Mouse (Mus musculus): ENCODE measurements around the gene Sccpdh.
"Not testable (repeated sequence)": the region's sequence is repeated elsewhere in the genome, so short reads cannot be mapped to it uniquely, and the experiment has no call there.

Sccpdh gene

GRCm38 (mm10) chr1:179668836-179669537, 977 bp downstream of the Sccpdh start:
- no peak for DNase-seq

- DNase-seq: no peak
Observed at GRCm38 (mm10) chr1:179674355-179674754, 6.3 kb downstream of the Sccpdh start.

GRCm38 (mm10) chr1:179677031-179677430, 9.0 kb downstream of the Sccpdh start:
- no peak for DNase-seq

GRCm38 (mm10) chr1:179679326-179679725, 11.3 kb downstream of the Sccpdh start:
- no peak for DNase-seq

GRCm38 (mm10) chr1:179682753-179683152, 14.7 kb downstream of the Sccpdh start:
- DNase-seq: not testable (repeated sequence)

- DNase-seq: no peak
Observed at GRCm38 (mm10) chr1:179686348-179686747, 18.3 kb downstream of the Sccpdh start.

GRCm38 (mm10) chr1:179686781-179687180, 18.8 kb downstream of the Sccpdh start:
- DNase-seq: no peak

GRCm38 (mm10) chr1:179687305-179687704, 19.3 kb downstream of the Sccpdh start:
- no peak for DNase-seq

- no peak for DNase-seq
Observed at GRCm38 (mm10) chr1:179687966-179688365, 20.0 kb downstream of the Sccpdh start.

- no peak for DNase-seq
Observed at GRCm38 (mm10) chr1:179688415-179688814, 20.4 kb downstream of the Sccpdh start.

- DNase-seq: no peak
Observed at GRCm38 (mm10) chr1:179688914-179689313, 20.9 kb downstream of the Sccpdh start.

- no peak for DNase-seq
Observed at GRCm38 (mm10) chr1:179689479-179689878, 21.5 kb downstream of the Sccpdh start.

- DNase-seq: no peak
Observed at GRCm38 (mm10) chr1:179704150-179704549, 36.1 kb downstream of the Sccpdh start.

- DNase-seq: no peak
Observed at GRCm38 (mm10) chr1:179705154-179705553, 37.1 kb downstream of the Sccpdh start.

- no peak for DNase-seq
Observed at GRCm38 (mm10) chr1:179709390-179709789, 41.4 kb downstream of the Sccpdh start.

GRCm38 (mm10) chr1:179710739-179711138, 42.7 kb downstream of the Sccpdh start:
- no peak for DNase-seq

GRCm38 (mm10) chr1:179712658-179713057, 44.6 kb downstream of the Sccpdh start:
- no peak for DNase-seq

- no peak for DNase-seq
Observed at GRCm38 (mm10) chr1:179713367-179713766, 45.4 kb downstream of the Sccpdh start.

- DNase-seq: not testable (repeated sequence)
Observed at GRCm38 (mm10) chr1:179715289-179715688, 47.3 kb downstream of the Sccpdh start.

GRCm38 (mm10) chr1:179715786-179716185, 47.8 kb downstream of the Sccpdh start:
- no peak for DNase-seq

- DNase-seq: no peak
Observed at GRCm38 (mm10) chr1:179722811-179723469, 54.9 kb downstream of the Sccpdh start.

- DNase-seq: no peak
Observed at GRCm38 (mm10) chr1:179728661-179729060, 60.7 kb downstream of the Sccpdh start.

GRCm38 (mm10) chr1:179731391-179731790, 63.4 kb downstream of the Sccpdh start:
- no peak for DNase-seq

Measured in kidney, adult 11 months (tissue).